Mouse (Mus musculus): ENCODE results near the gene Dao. TPM values are rescaled to one million over a fixed set of nuclear protein-coding genes. Genes with fewer than 3 reads are reported as not detected.

Gene Dao
- 0.06 TPM in 1 of 2 replicates, not detected in the other for polyA plus RNA-seq (2012; rRNA removed)

DNA sequence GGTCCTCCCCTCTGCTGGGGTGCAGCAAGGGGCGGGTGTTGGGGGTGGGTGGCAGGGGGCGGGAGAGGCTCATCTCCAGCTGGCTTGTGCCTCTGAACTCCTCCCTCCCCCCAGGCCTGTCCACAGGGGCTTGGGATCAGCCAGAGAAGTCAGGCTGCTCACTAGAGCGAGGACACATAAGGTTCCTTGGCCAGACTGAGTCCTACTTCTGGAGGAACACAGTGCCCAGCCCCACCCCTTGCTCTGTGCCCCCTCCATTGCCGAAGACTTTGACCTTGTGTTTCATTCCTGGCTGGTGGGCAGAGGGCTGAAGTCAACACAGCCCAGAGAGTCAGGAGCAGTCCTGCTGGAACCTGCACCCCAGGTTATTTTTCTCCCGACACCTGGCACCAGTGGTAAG is at the start of gene Dao:
Dao (plus strand) TSS at position 162 of the 400 bp plus-strand sequence.
- TF ChIP-seq CTCF (IDR thresholded peaks at IDR 0.05; ENCODE audit: extremely low read depth, insufficient read depth, low read length) = no peak
- TF ChIP-seq POLR2A (IDR thresholded peaks at IDR 0.05; ENCODE audit: extremely low read depth, insufficient read depth, low read length) = no peak
- Histone ChIP-seq H3K27ac (ENCODE audit: insufficient read depth, low read length) (no peak within 1 kb of the TSS), H3K4me3 (ENCODE audit: insufficient read depth, low read length) (no peak within 1 kb of the TSS), H3K4me1 (ENCODE audit: control insufficient read depth, insufficient read depth, low read length) (no peaks in the 10 kb centered on the region)

- TF ChIP-seq CTCF (IDR thresholded peaks at IDR 0.05; ENCODE audit: extremely low read depth, insufficient read depth, low read length) = peak; percentile 84
- TF ChIP-seq POLR2A (IDR thresholded peaks at IDR 0.05; ENCODE audit: extremely low read depth, insufficient read depth, low read length) = no peak
Observed at GRCm38 (mm10) chr5:113954421-113954820, 49.1 kb upstream of the Dao start.

GRCm38 (mm10) chr5:113955281-113955680 is 48.2 kb upstream of the Dao start:
- Histone ChIP-seq H3K4me3 (ENCODE audit: insufficient read depth, low read length) (no peak overlapping the region), H3K4me1 (ENCODE audit: control insufficient read depth, insufficient read depth, low read length) (no peaks in the 10 kb centered on the region), H3K27ac (ENCODE audit: insufficient read depth, low read length) (no peak overlapping the region)
- no peak for TF ChIP-seq POLR2A (IDR thresholded peaks at IDR 0.05; ENCODE audit: extremely low read depth, insufficient read depth, low read length)
- TF ChIP-seq CTCF (IDR thresholded peaks at IDR 0.05; ENCODE audit: extremely low read depth, insufficient read depth, low read length) = no peak

More at GRCm38 (mm10) chr5:113954421-113954820, 49.1 kb upstream of the Dao start:
- no peaks in the 10 kb centered on the region for H3K4me1 ChIP-seq (ENCODE audit: control insufficient read depth, insufficient read depth, low read length)
- H3K4me3 ChIP-seq (ENCODE audit: insufficient read depth, low read length) = no peak overlapping the region
- no peak overlapping the region for H3K27ac ChIP-seq (ENCODE audit: insufficient read depth, low read length)

DNA sequence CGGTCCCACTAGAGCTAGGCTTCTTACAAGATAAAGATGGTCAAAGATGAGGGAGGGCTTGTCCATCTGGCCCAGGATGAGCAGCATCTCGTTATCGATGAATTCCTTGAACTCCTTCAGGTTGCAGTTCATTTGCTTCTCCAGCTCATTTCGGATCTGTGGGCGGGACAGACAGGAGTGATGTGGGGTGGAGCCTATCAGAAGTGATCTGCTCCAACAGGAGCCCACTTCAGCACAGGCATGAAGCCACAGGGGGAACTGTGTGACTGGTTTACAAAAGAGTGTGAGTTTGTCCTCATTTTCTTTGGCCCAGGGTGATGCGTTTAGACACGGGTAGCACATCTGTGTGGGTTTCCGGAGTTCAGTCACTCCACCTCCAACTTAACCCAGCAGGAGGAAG is 47.8 kb upstream of the Dao start:
- H3K4me3 ChIP-seq (ENCODE audit: insufficient read depth, low read length) = no peak overlapping the region
- TF ChIP-seq POLR2A (IDR thresholded peaks at IDR 0.05; ENCODE audit: extremely low read depth, insufficient read depth, low read length) (no peak), CTCF (IDR thresholded peaks at IDR 0.05; ENCODE audit: extremely low read depth, insufficient read depth, low read length) (no peak)
- no peaks in the 10 kb centered on the region for H3K4me1 ChIP-seq (ENCODE audit: control insufficient read depth, insufficient read depth, low read length)
- H3K27ac ChIP-seq (ENCODE audit: insufficient read depth, low read length) = no peak overlapping the region

DNA sequence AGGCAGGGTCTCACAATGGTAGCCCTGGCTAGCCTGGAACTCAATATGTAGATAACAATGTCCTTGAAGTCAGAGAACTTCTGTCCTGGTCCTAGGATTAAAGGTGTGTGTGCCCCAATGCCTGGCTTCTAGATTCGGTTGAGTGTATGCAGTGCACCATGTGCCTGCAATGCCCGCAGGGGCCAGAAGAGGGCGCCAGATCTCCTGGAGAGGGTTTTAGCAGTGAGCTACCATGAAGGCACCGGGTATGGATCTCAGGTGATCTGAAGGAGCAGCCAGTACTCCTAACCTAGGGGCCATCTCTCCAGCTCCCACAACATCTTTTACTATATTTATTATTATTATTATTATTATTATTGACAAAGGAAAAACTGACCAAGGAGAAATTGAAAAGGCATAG is 47.0 kb upstream of the Dao start:
- Histone ChIP-seq H3K4me1 (ENCODE audit: control insufficient read depth, insufficient read depth, low read length) (no peaks in the 10 kb centered on the region), H3K27ac (ENCODE audit: insufficient read depth, low read length) (no peak overlapping the region), H3K4me3 (ENCODE audit: insufficient read depth, low read length) (no peak overlapping the region)
- TF ChIP-seq POLR2A (IDR thresholded peaks at IDR 0.05; ENCODE audit: extremely low read depth, insufficient read depth, low read length) (no peak), CTCF (IDR thresholded peaks at IDR 0.05; ENCODE audit: extremely low read depth, insufficient read depth, low read length) (peak; percentile 79)

GRCm38 (mm10) chr5:113959039-113959438 is 44.5 kb upstream of the Dao start:
- no peak overlapping the region for H3K4me3 ChIP-seq (ENCODE audit: insufficient read depth, low read length)
- no peaks in the 10 kb centered on the region for H3K4me1 ChIP-seq (ENCODE audit: control insufficient read depth, insufficient read depth, low read length)
- TF ChIP-seq POLR2A (IDR thresholded peaks at IDR 0.05; ENCODE audit: extremely low read depth, insufficient read depth, low read length) (no peak), CTCF (IDR thresholded peaks at IDR 0.05; ENCODE audit: extremely low read depth, insufficient read depth, low read length) (no peak)
- no peak overlapping the region for H3K27ac ChIP-seq (ENCODE audit: insufficient read depth, low read length)

DNA sequence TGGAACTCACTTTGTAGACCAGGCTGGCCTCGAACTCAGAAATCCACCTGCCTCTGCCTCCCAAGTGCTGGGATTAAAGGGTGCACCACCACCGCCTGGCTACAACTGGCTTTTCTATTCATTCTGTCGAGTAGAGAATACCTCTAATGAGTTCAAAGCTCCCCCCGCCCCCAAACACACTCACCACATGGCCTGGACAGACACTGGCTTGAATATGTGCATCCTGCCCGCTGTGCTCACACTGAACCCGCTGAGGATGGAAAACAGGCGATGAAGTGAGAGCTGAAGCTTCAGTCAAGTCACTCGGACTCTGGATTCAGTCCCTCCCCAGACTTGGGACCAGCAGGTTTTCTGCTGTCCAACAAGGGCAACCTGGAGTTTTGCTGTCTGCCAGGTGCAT is 43.1 kb upstream of the Dao start:
- Histone ChIP-seq H3K4me3 (ENCODE audit: insufficient read depth, low read length) (no peak overlapping the region), H3K4me1 (ENCODE audit: control insufficient read depth, insufficient read depth, low read length) (no peaks in the 10 kb centered on the region), H3K27ac (ENCODE audit: insufficient read depth, low read length) (no peak overlapping the region)
- no peak for TF ChIP-seq POLR2A (IDR thresholded peaks at IDR 0.05; ENCODE audit: extremely low read depth, insufficient read depth, low read length)
- no peak for TF ChIP-seq CTCF (IDR thresholded peaks at IDR 0.05; ENCODE audit: extremely low read depth, insufficient read depth, low read length)

DNA sequence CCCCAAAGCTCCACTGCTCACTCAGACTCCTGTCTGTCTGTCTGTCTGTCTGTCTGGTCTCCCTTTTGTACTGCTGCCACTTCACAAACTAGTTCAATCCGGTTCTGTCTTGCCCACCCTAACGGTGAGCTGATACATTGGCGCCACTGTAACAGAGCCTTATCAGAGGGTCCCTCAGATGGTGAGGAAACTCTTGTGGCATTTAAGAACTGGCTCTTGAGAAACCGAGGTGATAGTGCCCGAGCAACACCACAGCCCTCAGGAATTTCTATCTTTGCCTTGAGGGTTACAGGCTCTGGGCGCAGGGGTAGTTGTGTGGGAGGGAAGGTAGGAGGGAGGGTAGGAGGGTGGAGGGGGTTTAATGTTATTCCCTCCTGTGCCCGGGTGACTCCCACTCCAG is 41.7 kb upstream of the Dao start:
- TF ChIP-seq POLR2A (IDR thresholded peaks at IDR 0.05; ENCODE audit: extremely low read depth, insufficient read depth, low read length) (no peak), CTCF (IDR thresholded peaks at IDR 0.05; ENCODE audit: extremely low read depth, insufficient read depth, low read length) (no peak)
- Histone ChIP-seq H3K4me1 (ENCODE audit: control insufficient read depth, insufficient read depth, low read length) (no peaks in the 10 kb centered on the region), H3K27ac (ENCODE audit: insufficient read depth, low read length) (no peak overlapping the region), H3K4me3 (ENCODE audit: insufficient read depth, low read length) (no peak overlapping the region)

DNA sequence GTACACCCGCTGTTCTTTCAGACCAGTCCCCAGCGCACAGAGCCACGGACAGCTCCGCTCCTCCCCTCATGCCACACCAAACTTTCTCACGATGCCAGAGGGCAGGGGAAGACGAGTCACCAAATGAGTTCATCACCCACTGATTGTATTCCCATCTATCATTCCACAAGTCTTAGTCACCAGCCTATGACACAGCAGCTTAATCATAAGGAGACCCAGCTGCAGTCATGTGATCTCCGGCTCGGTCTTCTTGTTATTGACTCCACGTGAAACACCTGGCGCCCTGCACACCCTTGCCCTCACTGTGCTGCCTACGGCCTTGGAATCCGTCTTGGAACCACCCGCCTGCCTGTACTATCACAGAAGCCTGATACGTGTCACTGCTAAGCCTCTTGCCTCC is 38.5 kb upstream of the Dao start:
- no peak overlapping the region for H3K4me3 ChIP-seq (ENCODE audit: insufficient read depth, low read length)
- H3K27ac ChIP-seq (ENCODE audit: insufficient read depth, low read length) = no peak overlapping the region
- no peak for TF ChIP-seq CTCF (IDR thresholded peaks at IDR 0.05; ENCODE audit: extremely low read depth, insufficient read depth, low read length)
- H3K4me1 ChIP-seq (ENCODE audit: control insufficient read depth, insufficient read depth, low read length) = no peaks in the 10 kb centered on the region

- TF ChIP-seq POLR2A (IDR thresholded peaks at IDR 0.05; ENCODE audit: extremely low read depth, insufficient read depth, low read length) (no peak), CTCF (IDR thresholded peaks at IDR 0.05; ENCODE audit: extremely low read depth, insufficient read depth, low read length) (no peak)
- Histone ChIP-seq H3K4me1 (ENCODE audit: control insufficient read depth, insufficient read depth, low read length) (no peaks in the 10 kb centered on the region), H3K27ac (ENCODE audit: insufficient read depth, low read length) (no peak overlapping the region), H3K4me3 (ENCODE audit: insufficient read depth, low read length) (no peak overlapping the region)
Observed at GRCm38 (mm10) chr5:113965659-113966185, 37.8 kb upstream of the Dao start.

All from cortical plate, adult 2 months (tissue).